Mouse (Mus musculus) small intestine, adult 2 months (tissue): Measurements from ENCODE around the gene Tle6.

Experiments
- CTCF ChIP-seq: fragments of 200-500 bp; IDR thresholded peaks from 2 replicates; pipeline ENCODE4 v1.5.1; 2012; ENCODE audit warnings: low read depth, mild to moderate bottlenecking, control low read depth, inconsistent platforms, low read length, moderate library complexity, mixed read lengths; ENCODE audit not compliant: insufficient replicate concordance, insufficient read length; ENCODE audit errors: extremely low read depth
- POLR2A ChIP-seq: fragments of 200-500 bp; IDR thresholded peaks from 2 replicates; pipeline ENCODE4 v1.6.1; 2012; ENCODE audit warnings: low read depth, mild to moderate bottlenecking, control low read depth, inconsistent platforms, low read length, moderate library complexity

GRCm38 (mm10) chr10:81580441-81581070 lies 20.3 kb downstream of the Tle6 start:
- TF ChIP-seq POLR2A (no peak), CTCF (no peak)
